Mouse (Mus musculus) midbrain, postnatal 0 days (tissue): ENCODE results near the gene Rit1. TPM values are rescaled to one million over a fixed set of nuclear protein-coding genes. Genes with fewer than 3 reads are reported as not detected.
"Not testable (repeated sequence)": the region's sequence is repeated elsewhere in the genome, so short reads cannot be mapped to it uniquely, and the experiment has no call there.

Experiments
- ATAC-seq: fragments of 200-750 bp; cut with Nextera tagmentation; 2 replicates; pipeline ENCODE4 v1.8.0; 2017; ENCODE audit warnings: moderate number of reproducible peaks, mild to moderate bottlenecking, moderate TSS enrichment, moderate library complexity; ENCODE audit not compliant: low FRiP score
- DNase-seq: peaks from one replicate; pipeline ENCODE4 v3.0.0-alpha.2; 2015; ENCODE audit warnings: low spot score
- H3K27ac ChIP-seq: fragments of 300-500 bp; sonication (generic); 2 replicates; pipeline ENCODE4 v1.5.1; 2014; ENCODE audit warnings: low read depth, mild to moderate bottlenecking, low read length, mixed read lengths
- H3K27me3 ChIP-seq: fragments of 300-500 bp; sonication (generic); 2 replicates; pipeline ENCODE4 v1.6.1; 2014; ENCODE audit warnings: low read length, control low read depth, mixed read lengths; ENCODE audit not compliant: insufficient read depth
- H3K36me3 ChIP-seq: fragments of 300-500 bp; sonication (generic); 2 replicates; pipeline ENCODE4 v1.6.1; 2014; ENCODE audit warnings: low read length, control low read depth, mixed read lengths; ENCODE audit not compliant: insufficient read depth
- H3K4me1 ChIP-seq: fragments of 300-500 bp; sonication (generic); 2 replicates; pipeline ENCODE4 v1.6.1; 2014; ENCODE audit warnings: mild to moderate bottlenecking, control low read depth, antibody characterized with exemption, low read length, mixed read lengths; ENCODE audit not compliant: insufficient read depth
- H3K4me2 ChIP-seq: fragments of 300-500 bp; sonication (generic); 2 replicates; pipeline ENCODE4 v1.6.1; 2014; ENCODE audit warnings: low read depth, mild to moderate bottlenecking, low read length, mixed read lengths; ENCODE audit not compliant: poor library complexity, severe bottlenecking
- H3K4me3 ChIP-seq: fragments of 300-500 bp; sonication (generic); 2 replicates; pipeline ENCODE4 v1.5.1; 2014; ENCODE audit warnings: low read depth, mild to moderate bottlenecking, low read length, moderate library complexity
- H3K9ac ChIP-seq: fragments of 300-500 bp; sonication (generic); replicated peaks from 2 replicates; pipeline ENCODE4 v1.6.1; 2014; ENCODE audit warnings: mild to moderate bottlenecking, low read length, moderate library complexity, mixed read lengths; ENCODE audit not compliant: poor library complexity, severe bottlenecking
- H3K9me3 ChIP-seq: fragments of 300-500 bp; sonication (generic); 2 replicates; pipeline ENCODE4 v1.6.1; 2016; ENCODE audit warnings: low read length, control low read depth
- CTCF ChIP-seq: IDR thresholded peaks from 2 replicates; pipeline ENCODE4 v1.5.1; 2016; ENCODE audit warnings: antibody characterized with exemption, mild to moderate bottlenecking
- WGBS: fragments of 180-500 bp; shearing (Covaris S2); extraction: QIAGEN DNeasy Blood & Tissue Kit; methylation state at CpG from one replicate; pipeline ENCODE4 v1.1.7; 2014; 5-methylcytosine and 5-hydroxymethylcytosine counted together
- polyA plus RNA-seq: library from polyadenylated mRNA; unstranded; fragments of >200 nt; fragmentation: Nextera tagmentation; extraction: Ambion mirVana; gene quantifications from 2 replicates; pipeline ENCODE4 v1.2.1, GENCODE M21; 2015
- total RNA-seq: library from RNA; depleted of rRNA; stranded (reverse); fragments of >200 nt; gene quantifications from 2 replicates; pipeline ENCODE4 v1.2.3, GENCODE M21; 2014

Gene Rit1
- total and polyA plus RNA-seq, 2 experiments from 2014 or later, result 73.5 to 88.3 TPM

GRCm38 (mm10) chr3:88700247-88700646, 16.4 kb upstream of the Rit1 start:
- no peak for ATAC-seq
- no peaks in the 10 kb centered on the region for H3K4me1 ChIP-seq
- H3K36me3 ChIP-seq, result peaks cover 76% of the 10 kb centered on the region
- no peak overlapping the region for H3K9ac ChIP-seq
- TF ChIP-seq CTCF, result no peak
- H3K9me3 ChIP-seq, result no peaks in the 10 kb centered on the region
- no peaks in the 10 kb centered on the region for H3K27me3 ChIP-seq
- H3K4me2 ChIP-seq, result no peak overlapping the region
- 94% methylated on average over 3 of the region's 3 CpGs for WGBS
- DNase-seq, result no peak
- no peak overlapping the region for H3K4me3 ChIP-seq
- no peak overlapping the region for H3K27ac ChIP-seq

GRCm38 (mm10) chr3:88701222-88701621, 15.4 kb upstream of the Rit1 start:
- no peak overlapping the region for H3K4me2 ChIP-seq
- 84% methylated on average over 3 of the region's 3 CpGs for WGBS
- DNase-seq (no peak), ATAC-seq (no peak)
- H3K4me1 ChIP-seq, result no peaks in the 10 kb centered on the region
- no peak overlapping the region for H3K27ac ChIP-seq
- no peaks in the 10 kb centered on the region for H3K9me3 ChIP-seq
- no peak overlapping the region for H3K9ac ChIP-seq
- no peak for TF ChIP-seq CTCF
- H3K27me3 ChIP-seq, result no peaks in the 10 kb centered on the region
- no peak overlapping the region for H3K4me3 ChIP-seq
- H3K36me3 ChIP-seq, result peaks cover 69% of the 10 kb centered on the region

- Histone ChIP-seq H3K4me2 (no peak overlapping the region), H3K27ac (no peak overlapping the region), H3K27me3 (no peaks in the 10 kb centered on the region), H3K9me3 (no peaks in the 10 kb centered on the region), H3K4me1 (peaks cover 9% of the 10 kb centered on the region), H3K36me3 (peaks cover 38% of the 10 kb centered on the region), H3K9ac (no peak overlapping the region), H3K4me3 (no peak overlapping the region)
- ATAC-seq (no peak), DNase-seq (no peak)
- 95% methylated on average over 4 of the region's 4 CpGs for WGBS
- TF ChIP-seq CTCF, result no peak
Observed at GRCm38 (mm10) chr3:88713709-88714108, 2.9 kb upstream of the Rit1 start.

- ATAC-seq, result no peak
- Histone ChIP-seq H3K36me3 (peaks cover 32% of the 10 kb centered on the region), H3K4me3 (no peak overlapping the region), H3K27ac (no peak overlapping the region), H3K9me3 (no peaks in the 10 kb centered on the region), H3K9ac (no peak overlapping the region), H3K27me3 (no peaks in the 10 kb centered on the region), H3K4me1 (peaks cover 13% of the 10 kb centered on the region), H3K4me2 (no peak overlapping the region)
- no peak for DNase-seq
- TF ChIP-seq CTCF, result no peak
- 93% methylated on average over 2 of the region's 2 CpGs for WGBS
Observed at GRCm38 (mm10) chr3:88714725-88715124, 1.9 kb upstream of the Rit1 start.

GRCm38 (mm10) chr3:88715716-88716115, 922 bp upstream of the Rit1 start:
- not testable (repeated sequence) for H3K27ac ChIP-seq, H3K9ac ChIP-seq, DNase-seq, H3K4me2 ChIP-seq, H3K9me3 ChIP-seq, H3K4me3 ChIP-seq, H3K27me3 ChIP-seq, ATAC-seq
- Histone ChIP-seq H3K4me1 (peaks cover 13% of the 10 kb centered on the region), H3K36me3 (peaks cover 28% of the 10 kb centered on the region; the same call in 1 of the 2 replicates)
- 90% methylated on average over 5 of the region's 5 CpGs for WGBS

- no peaks in the 10 kb centered on the region for H3K9me3 ChIP-seq
- H3K4me2 ChIP-seq, result peak overlapping the region; percentile 79
- H3K27ac ChIP-seq, result peak overlapping the region; percentile 59; the same call in 1 of the 2 replicates
- ATAC-seq (0 out of 2 replicates have a peak, but pooled peaks have one; percentile 52), DNase-seq (peak; percentile 52)
- WGBS, result 5% methylated on average over 9 of the region's 9 CpGs
- peaks cover 20% of the 10 kb centered on the region; the same call in 1 of the 2 replicates for H3K36me3 ChIP-seq
- H3K27me3 ChIP-seq, result no peaks in the 10 kb centered on the region
- peak overlapping the region; percentile 72 for H3K9ac ChIP-seq
- peaks cover 13% of the 10 kb centered on the region for H3K4me1 ChIP-seq
- peak overlapping the region; percentile 73 for H3K4me3 ChIP-seq
- no peak for TF ChIP-seq CTCF
Observed at GRCm38 (mm10) chr3:88717198-88717798, 660 bp downstream of the Rit1 start.
